Mouse (Mus musculus) hindbrain, postnatal 0 days (tissue): ENCODE results near the gene Rhbdd1. TPM values are rescaled to one million over a fixed set of nuclear protein-coding genes. Genes with fewer than 3 reads are reported as not detected.
A peak's percentile ranks its signal among the peaks of the same experiment; 100 is the strongest.

ENCODE experiments used
- ATAC-seq: fragments of 200-750 bp; cut with Nextera tagmentation; 2 replicates; pipeline ENCODE4 v1.8.0; 2017; ENCODE audit warnings: mild to moderate bottlenecking, moderate TSS enrichment, moderate library complexity
- DNase-seq: peaks from one replicate; pipeline ENCODE4 v3.0.0-alpha.2; 2015; ENCODE audit warnings: low spot score
- H3K27ac ChIP-seq: fragments of 300-500 bp; sonication (generic); 2 replicates; pipeline ENCODE4 v1.5.1; 2014; ENCODE audit warnings: mild to moderate bottlenecking
- H3K27me3 ChIP-seq: fragments of 300-500 bp; sonication (generic); 2 replicates; pipeline ENCODE4 v1.6.1; 2014; ENCODE audit warnings: low read length, mixed read lengths; ENCODE audit not compliant: insufficient read depth
- H3K36me3 ChIP-seq: fragments of 300-500 bp; sonication (generic); 2 replicates; pipeline ENCODE4 v1.6.1; 2014; ENCODE audit warnings: low read length, mixed read lengths; ENCODE audit not compliant: insufficient read depth
- H3K4me1 ChIP-seq: fragments of 300-500 bp; sonication (generic); 2 replicates; pipeline ENCODE4 v1.6.1; 2014; ENCODE audit warnings: antibody characterized with exemption, low read length, mixed read lengths; ENCODE audit not compliant: insufficient read depth
- H3K4me2 ChIP-seq: fragments of 300-500 bp; sonication (generic); 2 replicates; pipeline ENCODE4 v1.6.1; 2014; ENCODE audit warnings: low read depth, mild to moderate bottlenecking, low read length, moderate library complexity, mixed read lengths
- H3K4me3 ChIP-seq: fragments of 300-500 bp; sonication (generic); 2 replicates; pipeline ENCODE4 v1.5.1; 2014; ENCODE audit warnings: low read length
- H3K9ac ChIP-seq: fragments of 300-500 bp; sonication (generic); replicated peaks from 2 replicates; pipeline ENCODE4 v1.6.1; 2014; ENCODE audit warnings: mild to moderate bottlenecking, low read length, moderate library complexity, mixed read lengths
- H3K9me3 ChIP-seq: fragments of 300-500 bp; sonication (generic); 2 replicates; pipeline ENCODE4 v1.6.1; 2016; ENCODE audit warnings: low read length, mixed read lengths
- CTCF ChIP-seq: IDR thresholded peaks from 2 replicates; pipeline ENCODE4 v1.5.1; 2016; ENCODE audit warnings: antibody characterized with exemption, control low read depth, low read depth
- WGBS: fragments of 180-500 bp; shearing (Covaris S2); extraction: QIAGEN DNeasy Blood & Tissue Kit; methylation state at CpG from one replicate; pipeline ENCODE4 v1.1.7; 2014; 5-methylcytosine and 5-hydroxymethylcytosine counted together
- polyA plus RNA-seq: library from polyadenylated mRNA; unstranded; fragments of >200 nt; fragmentation: Nextera tagmentation; extraction: Ambion mirVana; gene quantifications from 2 replicates; pipeline ENCODE4 v1.2.1, GENCODE M21; 2015
- total RNA-seq: library from RNA; depleted of rRNA; stranded (reverse); fragments of >200 nt; gene quantifications from 2 replicates; pipeline ENCODE4 v1.2.3, GENCODE M21; 2014

The Rhbdd1 gene
- total and polyA plus RNA-seq, 2 experiments from 2014 or later, result 2.7 to 5.1 TPM

GRCm38 (mm10) chr1:82461041-82461440, 144.8 kb downstream of the Rhbdd1 start:
- Histone ChIP-seq H3K36me3 (no peaks in the 10 kb centered on the region), H3K4me1 (no peaks in the 10 kb centered on the region), H3K27ac (no peak overlapping the region), H3K4me2 (no peak overlapping the region), H3K9me3 (no peaks in the 10 kb centered on the region), H3K9ac (no peak overlapping the region), H3K4me3 (no peak overlapping the region), H3K27me3 (no peaks in the 10 kb centered on the region)
- 74% methylated on average over 4 of the region's 4 CpGs for WGBS
- DNase-seq (no peak), ATAC-seq (no peak)
- no peak for TF ChIP-seq CTCF

GRCm38 (mm10) chr1:82465321-82465853, 149.1 kb downstream of the Rhbdd1 start:
- ATAC-seq (no peak), DNase-seq (no peak)
- WGBS, result 52% methylated on average over 6 of the region's 6 CpGs

GRCm38 (mm10) chr1:82468872-82469271, 152.6 kb downstream of the Rhbdd1 start:
- no peak for ATAC-seq
- no peak overlapping the region for H3K27ac ChIP-seq
- no peak overlapping the region for H3K4me3 ChIP-seq
- no peaks in the 10 kb centered on the region for H3K27me3 ChIP-seq
- no peak for TF ChIP-seq CTCF
- H3K4me1 ChIP-seq, result no peaks in the 10 kb centered on the region
- no peak overlapping the region for H3K9ac ChIP-seq
- no peaks in the 10 kb centered on the region for H3K9me3 ChIP-seq
- 75% methylated on average over 6 of the region's 6 CpGs for WGBS
- no peak overlapping the region for H3K4me2 ChIP-seq
- DNase-seq, result no peak
- H3K36me3 ChIP-seq, result no peaks in the 10 kb centered on the region

More at GRCm38 (mm10) chr1:82465321-82465853, 149.1 kb downstream of the Rhbdd1 start:
- Histone ChIP-seq H3K27ac (no peak overlapping the region), H3K27me3 (no peaks in the 10 kb centered on the region), H3K4me3 (no peak overlapping the region), H3K36me3 (no peaks in the 10 kb centered on the region), H3K9me3 (no peaks in the 10 kb centered on the region), H3K9ac (no peak overlapping the region), H3K4me2 (no peak overlapping the region), H3K4me1 (no peaks in the 10 kb centered on the region)
- no peak for TF ChIP-seq CTCF

DNA sequence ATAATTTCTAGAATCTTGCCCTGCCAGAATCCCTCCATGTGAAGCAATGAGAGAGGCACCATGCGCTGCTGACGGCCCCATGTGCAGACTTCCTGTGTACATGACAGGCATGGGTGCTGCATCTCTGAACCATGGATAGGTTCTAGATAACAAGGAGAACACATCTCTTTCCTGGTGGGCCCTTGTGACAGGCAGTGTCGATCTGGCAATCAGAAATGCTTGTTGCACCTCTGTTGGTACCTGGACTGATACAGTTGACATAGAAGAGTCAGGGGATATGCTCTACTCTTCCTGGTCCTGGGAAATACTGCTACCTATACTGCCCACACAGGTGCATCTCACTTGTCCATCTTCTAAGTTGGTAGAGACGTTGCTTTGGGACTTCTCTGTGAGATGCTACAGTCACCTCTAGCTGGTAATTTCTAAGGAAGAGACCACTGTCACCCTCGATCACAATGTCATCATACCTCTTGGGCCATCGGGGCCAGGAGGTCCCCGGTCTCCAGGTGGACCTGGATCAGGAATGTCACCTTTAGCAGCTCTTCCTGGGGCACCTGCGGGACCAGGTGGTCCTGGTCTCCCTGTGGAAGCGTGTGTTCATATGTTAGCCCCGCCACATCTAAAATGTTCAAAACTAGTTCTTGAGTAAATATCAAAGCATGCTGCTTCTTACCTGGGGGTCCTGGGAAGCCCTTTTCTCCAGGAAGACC, 154.4 kb downstream of the Rhbdd1 start:
- H3K9ac ChIP-seq, result no peak overlapping the region
- 94% methylated on average over 10 of the region's 10 CpGs for WGBS
- ATAC-seq, result no peak

DNA sequence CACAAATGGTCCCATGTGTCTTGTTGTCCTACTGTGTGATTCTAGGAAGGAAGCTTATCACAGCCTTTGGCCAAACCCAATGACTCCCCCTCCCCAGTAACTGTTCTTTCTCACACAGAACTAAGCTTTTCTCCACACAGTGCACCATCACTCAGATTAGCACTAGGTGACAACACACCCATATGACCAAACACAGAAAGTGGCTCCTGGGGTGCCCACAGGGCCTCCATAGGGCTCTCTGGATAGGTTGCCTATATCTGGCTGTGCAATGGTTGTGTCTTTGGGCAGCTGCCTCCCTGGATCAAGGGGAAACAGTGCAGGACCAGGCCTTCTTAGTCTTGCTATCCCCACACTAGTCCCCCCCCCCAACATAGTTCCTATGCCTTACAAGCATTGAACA, 157.2 kb downstream of the Rhbdd1 start:
- no peaks in the 10 kb centered on the region for H3K9me3 ChIP-seq
- no peak for DNase-seq
- H3K9ac ChIP-seq, result no peak overlapping the region
- no peak overlapping the region for H3K4me2 ChIP-seq
- H3K4me3 ChIP-seq, result no peak overlapping the region
- no peak overlapping the region for H3K27ac ChIP-seq
- no peak for TF ChIP-seq CTCF
- no peak for ATAC-seq
- H3K27me3 ChIP-seq, result no peaks in the 10 kb centered on the region
- no peaks in the 10 kb centered on the region for H3K36me3 ChIP-seq
- H3K4me1 ChIP-seq, result no peaks in the 10 kb centered on the region

More for the DNA sequence above, 154.4 kb downstream of the Rhbdd1 start:
- Histone ChIP-seq H3K27me3 (no peaks in the 10 kb centered on the region), H3K9me3 (no peaks in the 10 kb centered on the region), H3K36me3 (no peaks in the 10 kb centered on the region), H3K27ac (no peak overlapping the region), H3K4me1 (no peaks in the 10 kb centered on the region), H3K4me2 (no peak overlapping the region), H3K4me3 (no peak overlapping the region)
- DNase-seq, result no peak
- TF ChIP-seq CTCF, result no peak

DNA sequence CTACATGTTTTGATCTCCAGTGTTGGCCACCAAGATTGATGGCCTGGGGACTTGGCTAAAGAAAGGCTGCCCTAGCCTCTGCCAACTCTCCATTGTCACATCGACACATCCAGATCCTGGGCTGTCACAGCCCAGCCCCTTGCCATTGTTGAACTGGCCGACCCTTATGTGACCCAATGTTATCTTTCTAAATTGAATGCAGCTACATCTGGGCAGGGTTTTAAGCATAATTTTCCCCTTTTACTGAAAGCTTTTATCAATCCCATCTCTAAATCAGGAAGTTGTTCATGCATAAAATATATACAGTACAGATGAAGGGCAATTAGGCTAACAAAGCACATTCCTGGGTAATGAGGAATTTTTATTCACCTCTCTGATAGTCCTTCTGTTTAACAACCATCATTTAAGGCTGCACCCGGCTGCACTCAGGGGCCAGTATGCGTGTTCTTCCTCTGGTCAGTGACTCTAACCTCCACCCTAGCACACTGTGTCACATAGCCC, 158.3 kb downstream of the Rhbdd1 start:
- no peaks in the 10 kb centered on the region for H3K36me3 ChIP-seq
- no peak for DNase-seq
- H3K4me3 ChIP-seq, result no peak overlapping the region
- H3K9me3 ChIP-seq, result no peaks in the 10 kb centered on the region
- no peak overlapping the region for H3K9ac ChIP-seq
- TF ChIP-seq CTCF, result no peak
- no peak overlapping the region for H3K4me2 ChIP-seq
- 27% methylated on average over 4 of the region's 4 CpGs for WGBS
- no peak overlapping the region for H3K27ac ChIP-seq
- no peaks in the 10 kb centered on the region for H3K4me1 ChIP-seq
- H3K27me3 ChIP-seq, result no peaks in the 10 kb centered on the region
- 0 out of 2 replicates have a peak, but pooled peaks have one; percentile 28 for ATAC-seq

DNA sequence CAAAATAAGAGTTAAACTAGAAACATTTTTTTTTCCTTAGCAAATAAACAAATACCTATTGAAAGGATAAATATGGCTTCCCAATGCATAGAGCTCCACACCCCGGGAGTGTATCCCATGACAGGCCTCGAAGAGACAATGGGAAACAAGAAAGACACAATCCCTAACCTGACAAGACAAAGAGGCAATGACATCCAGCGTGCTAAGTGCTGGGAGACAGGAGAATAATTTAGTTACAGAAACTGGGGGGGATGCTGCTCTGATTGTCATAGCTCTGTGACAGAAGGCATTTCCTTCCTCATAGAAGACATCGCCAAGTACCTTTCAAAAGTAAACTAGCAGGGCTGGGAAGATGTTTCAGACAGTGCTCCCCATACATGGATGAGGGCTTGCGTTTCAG, 159.0 kb downstream of the Rhbdd1 start:
- H3K9ac ChIP-seq, result no peak overlapping the region
- H3K36me3 ChIP-seq, result no peaks in the 10 kb centered on the region
- 54% methylated on average over 5 of the region's 5 CpGs for WGBS
- no peak for DNase-seq
- no peak for TF ChIP-seq CTCF
- no peak overlapping the region for H3K27ac ChIP-seq
- no peak for ATAC-seq
- no peaks in the 10 kb centered on the region for H3K27me3 ChIP-seq
- no peak overlapping the region for H3K4me3 ChIP-seq
- H3K4me1 ChIP-seq, result no peaks in the 10 kb centered on the region
- H3K9me3 ChIP-seq, result no peaks in the 10 kb centered on the region
- no peak overlapping the region for H3K4me2 ChIP-seq
